In the genomic region with DNA sequence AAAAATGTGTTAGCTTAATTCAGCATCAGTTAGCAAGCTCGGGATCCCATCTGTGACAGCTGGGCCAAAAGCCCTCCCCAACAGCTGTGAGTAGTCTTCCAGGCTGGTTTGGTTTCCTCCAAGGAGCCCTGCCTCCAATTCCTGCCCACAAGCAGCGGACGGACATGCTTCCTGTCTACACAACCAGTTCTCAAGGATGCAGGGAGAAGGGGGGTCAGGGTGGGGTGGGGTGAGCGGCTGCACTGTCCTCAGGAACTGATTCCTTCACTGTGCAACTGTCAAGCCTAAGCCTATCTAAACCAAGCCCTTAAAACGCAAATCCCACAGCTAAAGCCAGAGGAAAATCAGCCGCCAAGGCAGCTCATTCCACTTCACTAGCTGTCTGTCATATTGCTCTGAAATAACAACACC, we compare ENCODE assay signal across 8 mouse cellular contexts. TPM values are rescaled to one million over a fixed set of nuclear protein-coding genes. Genes with fewer than 3 reads are reported as not detected.
A peak's percentile ranks its signal among the peaks of the same experiment; 100 is the strongest.
DNase-seq lines count a peak whose midpoint lies in the region; ATAC-seq and TF ChIP-seq lines count a peak whose summit lies in the region.

No protein-coding gene starts in this region.

- TF ChIP-seq CTCF in C2C12 (IDR thresholded peaks at IDR 0.05; ENCODE audit: control insufficient read depth, insufficient read depth, insufficient read length), result no peak
- TF ChIP-seq CTCF in layer of hippocampus, adult 2 months (conservative IDR thresholded peaks at IDR 0.05), result no peak

- WGBS in forebrain, embryonic 13.5 days, result 11% methylated on average over 6 of the region's 6 CpGs

- H3ac ChIP-seq in C2C12 (ENCODE audit: control insufficient read depth, insufficient read length, low read depth), result peak overlapping the region; percentile 89

- H3K9ac ChIP-seq in forebrain, embryonic 13.5 days, result peak overlapping the region; percentile 94

- intact Hi-C loops in heart, postnatal 36 days (cut with DNase I), result loop anchor here (5.0 kb wide), 1 partner anchor 122 kb away; a partner anchor contains a TSS

- peak overlapping the region; percentile 72 for H3K4me3 ChIP-seq in C2C12 (ENCODE audit: insufficient read depth, poor library complexity, severe bottlenecking)
- peak overlapping the region; percentile 98 for H3K4me3 ChIP-seq in forebrain, embryonic 13.5 days
- H3K4me3 ChIP-seq in layer of hippocampus, adult 2 months, result peak overlapping the region; percentile 100

- peaks cover 57% of the 10 kb centered on the region for H3K79me2 ChIP-seq in C2C12 (ENCODE audit: control insufficient read depth, insufficient read depth)

- no peaks in the 10 kb centered on the region for H3K27me3 ChIP-seq in C2C12 (ENCODE audit: control insufficient read depth, insufficient read depth, insufficient read length)
- H3K27me3 ChIP-seq in forebrain, embryonic 13.5 days, result no peaks in the 10 kb centered on the region

- ATAC-seq in forebrain, embryonic 13.5 days, result no peak
- no peak for ATAC-seq in erythroid progenitor cell, adult 5-6 weeks (replicated peaks; ENCODE audit: low FRiP score, poor library complexity, severe bottlenecking)

- H3K36me3 ChIP-seq in C2C12 (ENCODE audit: control insufficient read depth, insufficient read depth), result no peaks in the 10 kb centered on the region
- H3K36me3 ChIP-seq in forebrain, embryonic 13.5 days (ENCODE audit: poor library complexity, severe bottlenecking), result peaks cover 8% of the 10 kb centered on the region

- peaks cover 25% of the 10 kb centered on the region for H3K4me1 ChIP-seq in forebrain, embryonic 13.5 days

- peaks cover 38% of the 10 kb centered on the region for H3K79me3 ChIP-seq in C2C12 (ENCODE audit: low read depth)

- H3K27ac ChIP-seq in forebrain, embryonic 13.5 days, result peak overlapping the region; percentile 81; the same call in 1 of the 2 replicates
- H3K27ac ChIP-seq in layer of hippocampus, adult 2 months, result peak overlapping the region; percentile 94

- H3K4me2 ChIP-seq in forebrain, embryonic 13.5 days, result peak overlapping the region; percentile 97

- no peaks in the 10 kb centered on the region for H3K9me3 ChIP-seq in forebrain, embryonic 13.5 days (replicated peaks)

- DNase-seq in adrenal gland, postnatal 14 days, result peak; percentile 60
- peak; percentile 46 to 55 for DNase-seq in heart, postnatal 36 days
- DNase-seq in layer of hippocampus, adult 2 months (ENCODE audit: low spot score in 2 of 2), result peak; percentile 69 to 71
- DNase-seq in lung, adult 18-20 months, result peak; percentile 50 to 77
- DNase-seq in retina, adult 2 months (ENCODE audit: low read depth, low spot score), result peak; percentile 16

TF ChIP-seq in C2C12, 6 proteins besides CTCF, POLR2A, EP300 and RAD21:
- no peak for TF ChIP-seq USF1 (IDR thresholded peaks at IDR 0.05; ENCODE audit: low read depth)
- peak; percentile 28 for TF ChIP-seq MYOD1 (IDR thresholded peaks at IDR 0.05; ENCODE audit: control insufficient read depth, insufficient read length, low read depth)

RNA-seq across cellular contexts. Expression of a gene that starts 24.0 kb away (rescaled TPM):
- polyA plus RNA-seq in C2C12 (2012; fragmentation: generic; extraction: Trizol), result 57.6 TPM
- total RNA-seq in adrenal gland, postnatal 14 days (2021), result 101 and 103 TPM in 2 replicates
- polyA plus RNA-seq in forebrain, embryonic 13.5 days (2015; fragmentation: Nextera tagmentation; extraction: Ambion mirVana), result 222 and 245 TPM in 2 replicates
- total RNA-seq in heart, postnatal 36 days (2021), result 100 to 1,000 TPM in 1 of 2 experiments, 10 to 100 TPM in 1; 98.2 to 103 TPM
- total RNA-seq in layer of hippocampus, adult 2 months (2021), result 100 to 1,000 TPM; 395 to 419 TPM
- total RNA-seq in erythroid progenitor cell, adult 5-6 weeks (2015; ENCODE audit: low replicate concordance), result 28.5 and 36.5 TPM in 2 replicates
- 33.5 and 52.2 TPM in 2 replicates for total RNA-seq in erythroid progenitor cell, adult 5-6 weeks (2017; ENCODE audit: low replicate concordance)

RNA-seq across cellular contexts. Expression of a gene that starts 51.0 kb away (rescaled TPM):
- 219 TPM for polyA plus RNA-seq in C2C12 (2012; fragmentation: generic; extraction: Trizol)
- total RNA-seq in adrenal gland, postnatal 14 days (2021), result 9.9 and 12.2 TPM in 2 replicates
- 65.3 and 75.9 TPM in 2 replicates for polyA plus RNA-seq in forebrain, embryonic 13.5 days (2015; fragmentation: Nextera tagmentation; extraction: Ambion mirVana)
- 1 to 10 TPM; 3.3 to 4.1 TPM for total RNA-seq in heart, postnatal 36 days (2021)
- 10 to 100 TPM; 64.9 to 77.6 TPM for total RNA-seq in layer of hippocampus, adult 2 months (2021)
- not detected in 2 replicates for total RNA-seq in erythroid progenitor cell, adult 5-6 weeks (2015; ENCODE audit: low replicate concordance)
- not detected in 2 replicates for total RNA-seq in erythroid progenitor cell, adult 5-6 weeks (2017; ENCODE audit: low replicate concordance)

Comparison
In these comparisons a context has a peak if more than half of its experiments do, and no peak if none do; other contexts are left out.
1. DNase-seq: peak in every context shown above with its lines; median percentile 70 in layer of hippocampus, adult 2 months; 64 in lung, adult 18-20 months; 60 in adrenal gland, postnatal 14 days; 50 in heart, postnatal 36 days; 16 in retina, adult 2 months.
2. RNA of a gene that starts 51.0 kb away (total RNA-seq): 64.9 to 77.6 TPM in layer of hippocampus, adult 2 months, 9.9 to 12.2 TPM in adrenal gland, postnatal 14 days and 3.3 to 4.1 TPM in heart, postnatal 36 days; not detected in erythroid progenitor cell, adult 5-6 weeks; every median in the first group is over 4 times any median in the second.
3. Peak in every context shown above with its lines, with median percentiles within 50 percentile points of each other: H3K4me3 ChIP-seq.